Mouse (Mus musculus): ENCODE data around the gene Sox3. TPM values are rescaled to one million over a fixed set of nuclear protein-coding genes. Genes with fewer than 3 reads are reported as not detected.

The Sox3 gene
- total RNA-seq (2021): 1 to 10 TPM; 1.3 to 1.6 TPM

GRCm38 (mm10) chrX:60892801-60893681 lies at the start of gene Sox3:
Gene Sox3 (minus strand): TSS chrX:60893430.
- intact Hi-C loops (cut with DNase I): loop anchor here (10.0 kb wide), 1 partner anchor 388 kb away; no protein-coding TSS in a partner anchor
- no peak for DNase-seq (ENCODE audit: low spot score in 2 of 2)

DNA sequence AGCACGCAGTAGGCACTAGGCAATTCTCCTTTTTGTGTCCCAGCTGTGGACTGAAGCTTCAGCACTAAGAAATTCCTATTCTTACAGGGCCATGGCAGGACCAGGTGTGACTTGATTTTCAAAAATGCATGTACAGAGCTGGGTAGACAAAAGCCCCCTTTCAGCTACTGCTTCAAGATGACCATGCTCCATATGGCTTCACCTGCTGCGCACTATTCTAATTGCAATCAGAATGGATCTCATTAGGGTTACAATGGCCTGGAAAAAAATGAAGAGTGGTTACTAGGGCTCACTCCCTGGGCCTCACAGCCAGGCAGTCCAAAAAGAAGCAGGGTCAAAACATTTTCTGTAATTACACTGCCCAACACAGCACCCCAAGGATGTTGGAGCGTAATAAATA lies 47.0 kb upstream of the Sox3 start:
- intact Hi-C loops (cut with DNase I): no loop called here
- DNase-seq (ENCODE audit: low spot score in 2 of 2): no peak

GRCm38 (mm10) chrX:60899546-60899945 lies 6.3 kb upstream of the Sox3 start:
- no peak for DNase-seq (ENCODE audit: low spot score in 2 of 2)
- intact Hi-C loops (cut with DNase I): loop anchor here (10.0 kb wide), 1 partner anchor 395 kb away; no protein-coding TSS in a partner anchor

GRCm38 (mm10) chrX:60898641-60899040 lies 5.4 kb upstream of the Sox3 start:
- DNase-seq (ENCODE audit: low spot score in 2 of 2): no peak
- intact Hi-C loops (cut with DNase I): loop anchor here (10.0 kb wide), 1 partner anchor 394 kb away; no protein-coding TSS in a partner anchor

DNA sequence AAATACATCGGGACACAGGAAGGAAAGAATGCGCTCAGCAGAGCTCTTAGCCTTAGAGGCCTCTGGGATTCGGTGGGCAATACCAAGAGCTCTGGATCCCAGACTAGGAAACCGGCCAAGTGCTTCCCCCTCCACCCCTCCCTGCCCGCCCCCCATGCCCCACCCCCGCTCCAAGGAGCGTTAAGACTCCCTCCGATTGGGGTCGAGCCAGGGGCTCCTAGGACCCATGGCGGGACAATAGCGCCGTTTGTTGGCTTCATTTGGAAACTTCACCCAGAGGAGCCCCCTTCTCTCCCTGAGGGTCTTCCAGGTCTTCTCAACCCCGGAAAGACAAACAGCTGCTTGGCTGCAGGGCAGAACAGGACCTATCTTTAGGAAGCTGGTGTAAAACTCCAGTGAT lies 3.1 kb upstream of the Sox3 start:
- no peak for DNase-seq (ENCODE audit: low spot score in 2 of 2)
- intact Hi-C loops (cut with DNase I): loop anchor here (10.0 kb wide), 1 partner anchor 391 kb away; no protein-coding TSS in a partner anchor

DNA sequence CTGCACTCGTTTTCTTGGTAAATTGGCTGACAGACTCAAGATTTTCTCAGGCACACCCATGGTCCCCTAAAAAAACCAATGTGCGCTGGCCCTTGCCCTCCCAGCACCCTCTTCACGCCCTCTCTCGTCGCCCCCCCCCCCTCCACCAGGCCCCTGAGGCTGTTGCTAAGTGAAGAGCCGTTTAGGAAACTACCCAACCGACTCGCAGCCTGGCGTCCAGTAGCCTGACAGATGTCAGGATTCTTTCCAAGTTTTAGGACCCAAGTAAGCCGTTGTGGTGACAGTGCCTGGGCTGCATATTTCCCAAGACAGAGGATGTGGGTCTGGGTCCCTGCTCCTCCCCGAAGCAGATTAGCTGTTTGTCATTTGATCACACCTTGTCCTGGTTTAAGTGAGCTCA lies 2.2 kb upstream of the Sox3 start:
- no peak for DNase-seq (ENCODE audit: low spot score in 2 of 2)
- intact Hi-C loops (cut with DNase I): loop anchor here (10.0 kb wide), 1 partner anchor 391 kb away; no protein-coding TSS in a partner anchor

GRCm38 (mm10) chrX:60893720-60894543 lies 702 bp upstream of the Sox3 start:
- intact Hi-C loops (cut with DNase I): loop anchor here (10.0 kb wide), 1 partner anchor 389 kb away; no protein-coding TSS in a partner anchor
- DNase-seq (ENCODE audit: low spot score in 2 of 2): no peak

DNA sequence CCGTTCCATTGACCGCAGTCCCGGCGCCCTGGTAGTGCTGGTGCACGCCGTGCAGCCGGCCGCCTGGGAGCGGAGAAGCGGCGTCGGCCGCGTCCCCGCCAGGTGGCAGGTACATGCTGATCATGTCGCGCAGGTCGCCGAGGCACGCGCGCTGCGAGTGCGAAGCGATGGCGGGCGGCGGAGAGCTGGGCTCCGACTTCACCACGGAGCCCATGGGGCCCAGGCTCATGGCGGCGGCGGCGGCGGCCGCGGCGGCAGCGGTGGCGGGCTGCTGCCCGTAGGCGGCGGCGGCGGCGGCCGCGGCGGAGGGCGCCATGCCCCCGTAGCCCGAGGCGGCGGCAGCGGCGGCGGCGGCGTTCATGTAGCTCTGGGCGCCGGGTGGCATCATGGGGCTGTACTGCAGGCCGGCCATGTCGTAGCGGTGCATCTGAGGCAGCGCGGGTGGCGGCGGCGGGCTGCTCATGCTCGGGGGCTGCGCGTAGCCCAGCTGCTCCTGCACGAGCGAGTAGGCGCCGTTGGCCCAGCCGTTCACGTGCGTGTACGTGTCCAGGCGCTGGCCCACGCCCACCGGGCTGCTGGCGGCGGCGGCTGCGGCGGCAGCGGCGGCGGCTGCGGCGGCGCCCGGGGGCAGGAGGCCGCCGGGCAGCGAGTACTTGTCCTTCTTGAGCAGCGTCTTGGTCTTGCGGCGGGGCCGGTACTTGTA lies 981 bp downstream of the Sox3 start:
- intact Hi-C loops (cut with DNase I): loop anchor here (10.0 kb wide), 1 partner anchor 387 kb away; no protein-coding TSS in a partner anchor
- DNase-seq (ENCODE audit: low spot score in 2 of 2): peak; percentile 19 to 42

DNA sequence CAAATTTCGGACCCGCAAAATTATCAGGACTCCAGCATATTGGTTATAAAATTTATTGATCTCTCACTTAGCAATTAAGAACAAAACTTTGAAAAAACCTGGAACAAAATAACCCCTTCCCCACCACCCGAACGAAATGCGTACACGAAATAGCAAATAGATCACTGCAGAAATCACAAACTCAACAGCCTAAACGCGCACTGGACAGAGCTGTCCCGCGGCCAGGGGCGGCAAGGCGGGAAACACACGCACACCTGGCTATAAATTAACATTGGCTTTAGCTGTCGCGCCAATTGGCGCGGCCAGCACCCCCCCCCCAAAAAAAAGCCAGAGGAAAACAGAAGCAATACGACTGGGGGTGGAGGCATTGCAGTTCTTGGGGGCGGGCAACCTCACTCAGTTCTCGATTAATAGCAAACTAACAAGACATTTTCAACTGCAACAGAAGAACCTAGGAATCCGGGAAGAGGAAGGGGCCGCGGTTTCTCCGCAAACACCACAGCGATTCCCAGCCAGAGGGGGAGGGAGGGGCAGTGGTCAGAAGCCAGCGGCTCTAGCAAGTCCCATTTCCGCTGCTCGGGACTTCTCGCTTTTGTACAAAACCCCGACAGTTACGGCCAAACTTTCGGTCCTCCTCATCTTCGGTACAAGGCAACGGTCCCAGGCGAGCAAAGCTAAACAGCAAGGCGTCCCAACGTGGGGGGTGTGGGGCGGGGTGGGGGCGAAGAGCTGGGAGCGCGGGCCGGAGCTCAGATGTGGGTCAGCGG lies 1.7 kb downstream of the Sox3 start:
- DNase-seq (ENCODE audit: low spot score in 2 of 2): no peak
- intact Hi-C loops (cut with DNase I): loop anchor here (10.0 kb wide), 1 partner anchor 387 kb away; no protein-coding TSS in a partner anchor

GRCm38 (mm10) chrX:60890651-60891050 lies 2.6 kb downstream of the Sox3 start:
- intact Hi-C loops (cut with DNase I): loop anchor here (10.0 kb wide), 1 partner anchor 386 kb away; no protein-coding TSS in a partner anchor
- DNase-seq (ENCODE audit: low spot score in 2 of 2): no peak

DNA sequence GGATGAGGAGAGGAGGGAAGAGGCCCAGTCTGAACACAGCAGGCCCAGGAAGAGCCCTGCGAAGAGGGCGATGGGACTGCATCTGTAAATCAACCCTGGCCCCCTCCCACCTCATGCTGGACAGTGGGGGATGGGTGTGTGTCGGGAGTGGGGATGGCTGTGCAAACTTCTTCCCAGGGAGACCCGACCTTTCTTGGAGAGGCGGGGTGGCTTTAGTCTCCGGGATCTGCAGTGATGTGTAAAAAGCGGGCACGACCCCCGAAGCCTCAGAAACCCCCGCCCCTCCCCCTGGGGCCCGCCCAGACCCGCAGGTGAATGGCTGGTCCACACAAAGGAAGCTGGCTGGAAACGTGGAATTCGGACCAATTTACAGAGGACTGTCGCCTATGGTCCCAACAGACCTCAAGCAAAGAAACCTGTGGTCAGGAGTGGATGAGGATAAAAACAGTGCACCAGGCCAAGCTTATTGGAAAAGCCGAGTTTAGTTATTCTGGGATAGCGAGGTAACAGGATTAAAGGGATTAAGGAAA lies 3.2 kb downstream of the Sox3 start:
- no peak for DNase-seq (ENCODE audit: low spot score in 2 of 2)
- intact Hi-C loops (cut with DNase I): loop anchor here (10.0 kb wide), 1 partner anchor 385 kb away; no protein-coding TSS in a partner anchor
